Mouse (Mus musculus): ENCODE data around the gene Shtn1.

DNA sequence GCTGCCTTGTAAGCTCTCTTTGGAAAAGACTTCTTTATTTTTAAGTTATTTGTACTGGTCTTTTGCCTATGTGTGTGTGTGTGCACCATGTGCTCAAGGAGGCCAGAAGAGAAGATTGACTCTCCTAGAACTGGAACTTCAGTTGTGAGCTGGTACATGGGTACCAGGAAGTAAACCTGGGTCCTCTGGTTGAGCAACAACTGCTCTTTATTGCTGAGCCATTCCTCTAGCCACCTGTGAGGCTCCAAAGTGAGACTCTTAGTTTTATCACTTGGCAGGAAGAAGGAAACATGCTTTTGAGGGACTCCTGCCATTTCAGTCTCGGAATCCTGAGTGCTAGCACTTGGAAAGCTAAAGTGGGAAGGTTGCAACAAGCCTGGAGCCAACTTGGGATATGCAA, 14.4 kb upstream of the Shtn1 start:
- no peak for TF ChIP-seq GATA1 (IDR thresholded peaks at IDR 0.05; ENCODE audit: low read length)
- no peak for TF ChIP-seq TAL1 (IDR thresholded peaks at IDR 0.05; ENCODE audit: low read length)
